Mouse (Mus musculus): ENCODE data around the gene Sesn2.

- TF ChIP-seq MYC (IDR thresholded peaks at IDR 0.05; ENCODE audit: low read depth, low read length), result 0 out of 2 replicates have a peak, but pooled peaks have one; percentile 52
- no peak for TF ChIP-seq JUND (IDR thresholded peaks at IDR 0.05; ENCODE audit: low read depth, low read length)
- TF ChIP-seq CTCF (IDR thresholded peaks at IDR 0.05 in 2 of 3, conservative IDR thresholded peaks at IDR 0.05 in 1 of 3; ENCODE audit: control insufficient read depth in 1 of 3, insufficient read depth in 1 of 3, low read depth in 2 of 3, low read length in 3 of 3, poor library complexity in 1 of 3, severe bottlenecking in 1 of 3), result no peak
- TF ChIP-seq RCOR1 (IDR thresholded peaks at IDR 0.05; ENCODE audit: low read depth, low read length), result peak; percentile 38; the same call in 1 of the 2 replicates
- TF ChIP-seq ZNF384 (IDR thresholded peaks at IDR 0.05; ENCODE audit: low read depth, low read length), result no peak
- no peak for TF ChIP-seq BHLHE40 (IDR thresholded peaks at IDR 0.05; ENCODE audit: borderline replicate concordance, low read depth, low read length)
These were observed 19.9 kb upstream of the Sesn2 start for GRCm38 (mm10) chr4:132530033-132530804.
